In the genomic region with DNA sequence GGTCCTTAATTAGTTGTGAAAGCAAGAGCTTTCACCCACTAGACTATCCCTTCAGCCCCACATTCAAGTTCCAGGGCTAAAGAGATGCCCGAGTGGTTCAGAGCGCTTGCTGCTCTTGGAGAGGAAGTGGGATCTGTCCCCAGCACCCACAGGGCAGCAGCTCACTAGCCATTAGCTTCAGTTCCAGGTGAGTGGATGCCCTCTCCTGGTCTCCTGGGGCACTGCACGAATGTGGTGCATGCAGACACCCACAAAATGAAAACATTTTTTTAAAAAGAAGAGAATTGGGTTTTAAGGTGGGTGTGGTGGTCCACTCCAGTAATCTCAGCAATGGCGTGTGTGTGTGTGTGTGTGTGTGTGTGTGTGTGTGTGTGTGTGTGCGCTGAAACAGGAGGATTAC, we compare ENCODE assay signal across 14 mouse cellular contexts. TPM values are rescaled to one million over a fixed set of nuclear protein-coding genes. Genes with fewer than 3 reads are reported as not detected.
DNase-seq lines count a peak whose midpoint lies in the region; TF ChIP-seq lines count a peak whose summit lies in the region.
"Had no signal": no experiment of that assay in that cellular context is flagged by ENCODE, and none has a peak within 500 bp of the region (broad histone marks: within the 10 kb centered on the region; RNA-seq: fewer than 3 reads in every experiment).

No protein-coding gene starts in this region.

- H3K9ac ChIP-seq in liver, adult 2 months (ENCODE audit: low read depth, low read length): no peak overlapping the region
- no peak overlapping the region for H3K9ac ChIP-seq in CH12.LX (ENCODE audit: insufficient read depth, low read depth)
- H3K9ac ChIP-seq: hindbrain, embryonic 14.5 days; limb, embryonic 12.5 days had no signal

- no peaks in the 10 kb centered on the region for H3K4me1 ChIP-seq in liver, adult 2 months (ENCODE audit: control insufficient read depth, insufficient read depth, low read length)
- no peaks in the 10 kb centered on the region for H3K4me1 ChIP-seq in CH12.LX (ENCODE audit: control insufficient read depth in 1 of 2, insufficient read depth in 2 of 2)
- H3K4me1 ChIP-seq: limb, embryonic 12.5 days had no signal

- H3K27ac ChIP-seq in liver, adult 2 months (replicated peaks; ENCODE audit: insufficient read depth, low read depth, low read length): no peak overlapping the region
- H3K27ac ChIP-seq in CH12.LX (ENCODE audit: insufficient read depth, low read depth): no peak overlapping the region
- H3K27ac ChIP-seq: hindbrain, embryonic 14.5 days; limb, embryonic 12.5 days had no signal

- no peak for TF ChIP-seq POLR2A in liver, adult 2 months (IDR thresholded peaks at IDR 0.05; ENCODE audit: extremely low read depth, insufficient read depth, low read length)
- TF ChIP-seq POLR2A in CH12.LX (IDR thresholded peaks at IDR 0.05; ENCODE audit: low read depth, low read length): no peak

- H3K27me3 ChIP-seq in liver, adult 2 months (ENCODE audit: control insufficient read depth, insufficient read depth, low read length): no peaks in the 10 kb centered on the region
- no peaks in the 10 kb centered on the region for H3K27me3 ChIP-seq in CH12.LX (replicated peaks)
- H3K27me3 ChIP-seq: limb, embryonic 12.5 days had no signal

- TF ChIP-seq CTCF in liver, adult 2 months (IDR thresholded peaks at IDR 0.05; ENCODE audit: low read depth, low read length): peak; percentile 42
- TF ChIP-seq CTCF in CH12.LX (conservative IDR thresholded peaks at IDR 0.05 in 1 of 2, IDR thresholded peaks at IDR 0.05 in 1 of 2; ENCODE audit: low read depth in 2 of 2, low read length in 2 of 2): peak; percentile 11 to 29; a peak in 2 of 4 replicates

- H3K9me3 ChIP-seq in CH12.LX (replicated peaks; ENCODE audit: low read length): no peaks in the 10 kb centered on the region
- H3K9me3 ChIP-seq: G1E; limb, embryonic 12.5 days had no signal

- in situ Hi-C loops in CH12.LX (cut with MboI; ENCODE audit: low pct_ligation_motif_present, low pct_unique_long_range_greater_than_20kb, low sequenced_read_pairs): no loop called here

- H3K36me3 ChIP-seq in liver, adult 2 months (ENCODE audit: control insufficient read depth, insufficient read depth, low read length): peaks cover 21% of the 10 kb centered on the region
- H3K36me3 ChIP-seq in CH12.LX (replicated peaks in 1 of 2; ENCODE audit: control insufficient read depth in 1 of 2, insufficient read depth in 1 of 2, low read length in 1 of 2): peaks cover 63 to 94% of the 10 kb centered on the region in 2 experiments

- no peak; the same call in none of the 2 replicates for TF ChIP-seq RAD21 in CH12.LX (IDR thresholded peaks at IDR 0.05; ENCODE audit: low read depth, low read length)

- DNase-seq in liver, adult 2 months (ENCODE audit: extremely low read depth, low read depth, low spot score): no peak
- no peak for DNase-seq in liver
- DNase-seq in 3T3-L1 (ENCODE audit: low read depth, low spot score): peak; percentile 33
- no peak for DNase-seq in CH12.LX (ENCODE audit: extremely low read depth)
- DNase-seq in induced T-regulatory cell, adult 2 months (ENCODE audit: low read depth): peak; percentile 13
- DNase-seq in spleen, adult 12 weeks (ENCODE audit: low spot score): no peak
- DNase-seq in adrenal gland, postnatal 36 days: no peak
- DNase-seq: heart, adult 18-20 months; heart, postnatal 10 days; lung, postnatal 14 days; spleen, adult 18-20 months had no signal

- 90% methylated on average over 5 of the region's 5 CpGs for WGBS in liver, adult 2 months

- H3K4me3 ChIP-seq in liver, adult 2 months (ENCODE audit: insufficient read depth, low read depth, low read length): no peak overlapping the region
- no peak overlapping the region for H3K4me3 ChIP-seq in CH12.LX (replicated peaks in 1 of 3; ENCODE audit: low read depth in 2 of 3, low read length in 2 of 3, poor library complexity in 1 of 3)
- H3K4me3 ChIP-seq: limb, embryonic 12.5 days had no signal

- dilution Hi-C loops in CH12.LX (cut with MboI; ENCODE audit: extremely low pct_ligation_motif_present, extremely low pct_unique_long_range_greater_than_20kb, low sequenced_read_pairs): no loop called here

- TF ChIP-seq EP300 in CH12.LX (IDR thresholded peaks at IDR 0.05; ENCODE audit: low read length): no peak

- no peak overlapping the region for H3K4me2 ChIP-seq in CH12.LX (ENCODE audit: insufficient read depth, low read depth, poor library complexity, severe bottlenecking)
- H3K4me2 ChIP-seq: hindbrain, embryonic 14.5 days; limb, embryonic 12.5 days had no signal

- no peaks in the 10 kb centered on the region for H3K79me2 ChIP-seq in liver, adult 2 months (ENCODE audit: control insufficient read depth, insufficient read depth, low read length)
- H3K79me2 ChIP-seq in CH12.LX (replicated peaks; ENCODE audit: control insufficient read depth, extremely low read depth, insufficient read depth, poor library complexity, severe bottlenecking): no peaks in the 10 kb centered on the region

TF ChIP-seq in CH12.LX, 34 proteins besides CTCF, POLR2A, EP300 and RAD21:
- no peak for TF ChIP-seq TBP (conservative IDR thresholded peaks at IDR 0.05; ENCODE audit: low read depth, low read length)
- no peak for TF ChIP-seq NELFE (IDR thresholded peaks at IDR 0.05; ENCODE audit: low read depth, low read length)
- TF ChIP-seq MXI1 (IDR thresholded peaks at IDR 0.05; ENCODE audit: low read depth, low read length): no peak
- no peak for TF ChIP-seq SIN3A (IDR thresholded peaks at IDR 0.05; ENCODE audit: low read length)
- no peak for TF ChIP-seq MAZ (IDR thresholded peaks at IDR 0.05; ENCODE audit: low read depth, low read length)

RNA-seq across cellular contexts. Expression of a gene that starts 40.7 kb away (rescaled TPM):
- total RNA-seq in liver, adult 2 months (2014; rRNA removed): 12.8 and 13.3 TPM in 2 replicates
- 6.8 and 8.0 TPM in 2 replicates for polyA plus RNA-seq in liver, adult 2 months (2012; rRNA removed)
- total RNA-seq in CH12.LX (2012; rRNA removed) (45.5 and 46.5 TPM in 2 replicates), CH12.LX (2014; rRNA removed) (34.7 and 35.1 TPM in 2 replicates)
- polyA plus RNA-seq in CH12.LX (2012; ENCODE audit: insufficient read length, low read depth): 34.0 and 37.1 TPM in 2 replicates
- 10 to 100 TPM; 28.1 to 32.3 TPM for total RNA-seq in adrenal gland, postnatal 36 days (2021)

RNA-seq across cellular contexts. Expression of a gene that starts 40.7 kb away (rescaled TPM):
- 36.9 and 42.5 TPM in 2 replicates for total RNA-seq in liver, adult 2 months (2014; rRNA removed)
- 25.9 and 29.4 TPM in 2 replicates for polyA plus RNA-seq in liver, adult 2 months (2012; rRNA removed)
- total RNA-seq in CH12.LX (2012; rRNA removed): 37.0 and 48.7 TPM in 2 replicates
- total RNA-seq in CH12.LX (2014; rRNA removed): 43.9 and 44.0 TPM in 2 replicates
- 81.2 and 93.2 TPM in 2 replicates for polyA plus RNA-seq in CH12.LX (2012; ENCODE audit: insufficient read length, low read depth)
- 100 to 1,000 TPM; 109 TPM for total RNA-seq in adrenal gland, postnatal 36 days (2021)

Comparison
In these comparisons a context has a peak if more than half of its experiments do, and no peak if none do; other contexts are left out.
1. DNase-seq: peak in 3T3-L1 (single experiment) and induced T-regulatory cell, adult 2 months (single experiment); none in liver, adult 2 months (single experiment), liver (single experiment), CH12.LX (single experiment), spleen, adult 12 weeks (single experiment) and adrenal gland, postnatal 36 days (0 of 2).